Mouse (Mus musculus) T-helper 1 cell (primary cell): ENCODE data around the gene Clcn6.

Experiments
- in situ Hi-C: fragments of 300-600 bp; cut with MboI, MseI; formaldehyde crosslinking; loops from one replicate; pipeline ENCODE4 v1.15.1; 2025; ENCODE audit warnings: high pct_unique_total_duplicates

The Clcn6 gene

GRCm38 (mm10) chr4:148038600-148039253, at the start of gene Clcn6, which contains the start of gene Mthfr:
TSS of gene Clcn6 (minus strand) at chr4:148038821.
TSS of gene Mthfr (plus strand) at chr4:148039077.
- in situ Hi-C loops = loop anchor here (5.0 kb wide), 1 partner anchor 171 kb away; the partner anchor contains the start of genes Fv1 and Miip

- in situ Hi-C loops = no loop called here
Observed at GRCm38 (mm10) chr4:148087907-148088527, 49.4 kb upstream of the Clcn6 start, which contains the start of gene Agtrap. TSS of gene Agtrap (minus strand) at chr4:148088031.

- in situ Hi-C loops = no loop called here
Observed at GRCm38 (mm10) chr4:148087091-148087906, 48.7 kb upstream of the Clcn6 start.

- in situ Hi-C loops = no loop called here
Observed at GRCm38 (mm10) chr4:148085907-148086305, 47.3 kb upstream of the Clcn6 start.

GRCm38 (mm10) chr4:148085131-148085906, 46.7 kb upstream of the Clcn6 start:
- in situ Hi-C loops = no loop called here

GRCm38 (mm10) chr4:148084261-148084714, 45.7 kb upstream of the Clcn6 start:
- in situ Hi-C loops = no loop called here

- in situ Hi-C loops = no loop called here
Observed at GRCm38 (mm10) chr4:148083176-148083899, 44.7 kb upstream of the Clcn6 start.

GRCm38 (mm10) chr4:148082257-148083044, 43.8 kb upstream of the Clcn6 start:
- in situ Hi-C loops = no loop called here

GRCm38 (mm10) chr4:148081201-148081600, 42.6 kb upstream of the Clcn6 start:
- in situ Hi-C loops = no loop called here

GRCm38 (mm10) chr4:148080597-148080973, 42.0 kb upstream of the Clcn6 start:
- in situ Hi-C loops = no loop called here

GRCm38 (mm10) chr4:148079944-148080596, 41.4 kb upstream of the Clcn6 start:
- in situ Hi-C loops = no loop called here

- in situ Hi-C loops = no loop called here
Observed at GRCm38 (mm10) chr4:148079212-148079611, 40.6 kb upstream of the Clcn6 start.

- in situ Hi-C loops = no loop called here
Observed at GRCm38 (mm10) chr4:148075881-148076280, 37.3 kb upstream of the Clcn6 start.

- in situ Hi-C loops = no loop called here
Observed at GRCm38 (mm10) chr4:148075259-148075658, 36.6 kb upstream of the Clcn6 start.

- in situ Hi-C loops = no loop called here
Observed at GRCm38 (mm10) chr4:148074521-148075189, 36.0 kb upstream of the Clcn6 start.

GRCm38 (mm10) chr4:148071508-148071907, 32.9 kb upstream of the Clcn6 start:
- in situ Hi-C loops = no loop called here

- in situ Hi-C loops = no loop called here
Observed at GRCm38 (mm10) chr4:148069602-148070218, 31.1 kb upstream of the Clcn6 start.

- in situ Hi-C loops = no loop called here
Observed at GRCm38 (mm10) chr4:148067346-148067745, 28.7 kb upstream of the Clcn6 start.

GRCm38 (mm10) chr4:148066401-148066744, 27.8 kb upstream of the Clcn6 start:
- in situ Hi-C loops = no loop called here
